Mouse (Mus musculus): ENCODE measurements around the gene Hacd3.

Hacd3 gene

DNA sequence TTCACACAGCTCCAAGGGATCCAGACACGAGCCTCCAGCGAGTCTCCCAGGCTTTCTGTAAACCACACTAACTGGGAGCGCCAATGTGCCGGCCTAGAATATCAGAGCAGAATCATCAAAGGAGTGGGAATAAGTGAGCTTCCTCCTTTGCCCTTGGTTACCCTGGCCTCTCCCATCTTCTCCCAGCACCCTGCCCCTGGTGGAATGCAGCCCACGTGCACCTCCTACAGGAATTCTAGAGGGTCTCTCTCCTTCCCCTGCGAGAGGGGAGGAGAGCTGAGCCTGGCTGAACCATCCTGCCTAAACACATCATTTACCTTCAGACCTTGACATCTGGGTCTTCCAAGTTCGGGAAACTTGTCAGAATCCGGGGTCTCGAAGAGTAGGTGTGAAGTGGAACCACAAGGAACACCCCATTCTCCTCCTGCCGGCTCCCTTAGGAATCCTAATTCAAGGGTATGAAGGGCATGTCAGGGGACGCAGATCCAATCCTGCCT is 70.3 kb downstream of the Hacd3 start, which contains the start of gene Slc24a1:
Gene Slc24a1, minus strand, starts transcription at position 447 of the 497 bp plus-strand sequence.
- DNase-seq (ENCODE audit: low spot score) = no peak

DNA sequence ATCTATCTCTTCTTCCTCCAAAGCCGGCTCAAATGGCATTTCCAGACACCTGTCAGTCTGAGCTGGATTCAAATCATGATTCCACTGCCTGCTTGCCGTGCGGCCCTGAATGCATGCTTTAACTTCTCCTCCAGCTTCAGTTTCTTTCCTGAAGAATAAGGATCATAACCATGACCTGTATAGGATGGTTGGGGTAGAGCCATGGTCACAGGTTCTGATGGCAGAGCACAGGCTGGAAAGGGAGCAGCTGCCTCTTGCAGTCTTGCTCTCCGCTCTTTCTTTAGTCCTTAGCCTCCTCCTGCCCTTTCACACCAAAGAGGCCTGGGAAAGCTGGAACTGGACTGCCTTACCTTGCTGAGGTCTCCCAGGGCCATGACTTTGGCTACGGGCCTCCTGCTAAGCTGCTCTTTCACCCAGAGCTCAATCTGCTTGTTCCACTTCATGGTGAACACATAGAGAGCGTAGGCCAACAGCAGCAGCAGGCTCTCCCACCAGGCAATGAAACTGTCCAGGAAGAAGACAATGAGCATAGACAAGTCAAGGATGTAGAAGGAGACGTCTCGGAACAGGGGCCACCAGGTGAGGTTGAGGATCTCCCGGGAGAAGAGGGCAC is 73.9 kb downstream of the Hacd3 start:
- no peak for DNase-seq (ENCODE audit: low spot score)

DNA sequence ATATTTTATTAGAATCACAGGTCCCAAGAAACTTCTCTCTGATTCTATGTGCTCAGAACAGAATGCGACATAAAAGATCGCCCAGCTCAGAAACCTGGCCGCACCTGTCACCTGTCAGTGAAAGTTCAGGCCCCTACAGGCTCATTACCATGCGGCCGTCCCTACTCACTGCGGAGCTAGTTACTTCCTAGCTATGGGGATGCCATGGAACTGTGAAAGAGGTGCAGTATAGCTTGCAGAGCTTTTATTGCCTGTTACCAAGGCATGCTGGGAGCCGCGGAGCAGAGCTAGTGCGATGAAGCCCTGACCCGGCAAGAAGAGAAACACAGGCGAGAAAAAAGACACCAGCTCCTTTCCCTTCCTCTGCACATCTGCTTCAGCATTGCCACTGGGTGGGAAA is 77.5 kb downstream of the Hacd3 start:
- no peak for DNase-seq (ENCODE audit: low spot score)

DNA sequence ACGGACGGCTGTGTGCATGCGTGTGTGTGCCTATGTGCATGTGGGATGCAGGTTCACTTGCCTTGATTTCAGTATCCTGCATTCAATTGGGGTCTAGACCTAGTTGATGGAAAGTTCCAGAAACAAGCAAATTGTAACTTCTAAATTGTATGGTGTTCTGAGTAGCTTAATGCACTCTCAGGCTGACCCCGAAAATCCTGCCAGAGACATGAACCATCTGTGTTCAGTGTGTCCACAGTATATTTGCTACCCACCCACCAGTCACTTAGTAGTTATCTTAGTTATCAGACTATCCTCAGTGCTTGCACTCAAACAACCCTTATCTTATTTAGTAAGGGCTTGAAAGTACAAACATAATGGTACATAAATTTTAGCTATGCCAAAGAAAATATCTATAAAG is 79.8 kb downstream of the Hacd3 start:
- no peak for DNase-seq (ENCODE audit: low spot score)

DNA sequence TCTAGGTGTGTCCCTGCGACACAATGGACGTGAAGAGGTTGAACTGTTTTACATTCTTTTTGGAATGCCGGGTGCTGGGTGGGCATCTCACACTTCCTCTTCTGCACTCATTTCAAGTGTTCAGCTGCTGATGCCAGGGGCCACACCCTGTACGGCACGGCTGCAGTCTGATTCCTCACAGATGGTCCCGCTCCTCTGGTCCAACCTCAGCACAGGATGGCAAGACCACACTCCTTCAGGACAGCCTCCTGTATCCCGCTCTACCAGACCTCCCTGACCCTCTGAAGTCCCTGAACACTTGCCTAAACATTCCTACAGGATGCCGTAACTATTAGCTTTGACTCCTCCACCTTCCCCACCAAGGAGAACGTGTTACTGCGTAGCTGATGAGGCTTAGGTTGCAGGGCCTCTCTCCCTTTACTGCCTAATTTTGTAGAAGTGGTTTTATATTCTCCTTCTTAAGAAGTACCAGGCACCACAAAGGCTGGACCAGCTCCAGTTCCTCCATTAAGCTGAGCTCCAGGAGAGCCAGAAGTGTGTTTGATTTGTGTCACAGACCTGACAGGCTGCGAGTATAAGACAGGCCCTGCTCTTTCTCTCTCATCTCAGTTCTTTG is 80.7 kb downstream of the Hacd3 start:
- no peak for DNase-seq (ENCODE audit: low spot score)

DNA sequence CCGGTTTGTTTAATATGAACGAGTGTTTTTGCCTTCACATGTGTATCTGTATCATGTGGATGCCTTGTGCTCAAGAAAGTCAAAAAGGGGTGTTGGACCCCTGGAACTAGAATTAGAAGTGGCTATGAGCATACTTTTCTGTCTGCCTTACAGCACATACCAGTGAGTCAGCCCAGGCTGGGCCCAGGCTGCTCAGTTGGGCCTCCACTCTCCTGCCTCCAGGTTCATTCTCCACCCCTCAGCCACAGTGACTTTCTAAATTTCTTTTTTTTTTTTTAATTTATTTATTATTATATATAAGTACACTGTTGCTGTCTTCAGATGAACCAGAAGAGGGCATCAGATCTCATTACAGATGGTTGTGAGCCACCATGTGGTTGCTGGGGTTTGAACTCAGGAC is 81.7 kb downstream of the Hacd3 start:
- DNase-seq (ENCODE audit: low spot score) = no peak

DNA sequence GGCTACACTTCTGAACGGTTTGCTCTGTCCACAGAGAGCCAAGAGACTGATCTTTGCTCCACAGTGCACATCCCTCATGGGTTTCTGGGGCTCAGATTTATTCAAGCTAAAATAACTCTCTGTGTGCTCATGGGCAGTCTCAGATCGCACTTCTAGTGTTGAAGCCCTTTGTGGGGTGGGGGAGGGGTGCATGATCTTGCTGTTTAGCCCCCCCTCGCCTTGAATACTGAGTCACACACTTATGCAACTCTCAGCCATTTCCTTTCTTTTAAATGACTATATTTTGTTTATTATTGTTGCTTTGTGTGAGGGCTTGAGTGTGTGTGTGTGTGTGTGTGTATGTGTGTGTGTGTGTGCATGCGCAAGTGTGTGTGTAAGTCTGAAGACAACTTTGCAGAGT is 82.2 kb downstream of the Hacd3 start:
- no peak for DNase-seq (ENCODE audit: low spot score)

DNA sequence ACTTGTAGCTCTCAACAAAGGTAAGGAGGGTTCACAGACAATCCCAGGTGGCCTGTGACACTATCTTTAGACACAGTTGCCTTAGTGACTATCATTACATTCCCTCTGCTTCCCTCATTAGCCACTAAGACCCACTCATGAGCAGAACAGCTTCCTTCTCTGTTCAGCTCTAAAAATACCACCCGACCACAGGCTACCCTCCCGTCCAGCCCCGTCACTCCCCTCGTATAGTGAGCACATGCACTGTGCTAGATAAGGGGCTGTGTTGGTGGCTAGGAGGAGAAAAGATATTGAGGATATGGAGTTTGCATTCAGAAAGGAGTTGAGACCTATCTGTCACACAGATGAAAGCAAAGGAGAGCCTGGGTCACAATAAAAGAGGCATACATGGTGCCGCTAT is 83.0 kb downstream of the Hacd3 start:
- no peak for DNase-seq (ENCODE audit: low spot score)

DNA sequence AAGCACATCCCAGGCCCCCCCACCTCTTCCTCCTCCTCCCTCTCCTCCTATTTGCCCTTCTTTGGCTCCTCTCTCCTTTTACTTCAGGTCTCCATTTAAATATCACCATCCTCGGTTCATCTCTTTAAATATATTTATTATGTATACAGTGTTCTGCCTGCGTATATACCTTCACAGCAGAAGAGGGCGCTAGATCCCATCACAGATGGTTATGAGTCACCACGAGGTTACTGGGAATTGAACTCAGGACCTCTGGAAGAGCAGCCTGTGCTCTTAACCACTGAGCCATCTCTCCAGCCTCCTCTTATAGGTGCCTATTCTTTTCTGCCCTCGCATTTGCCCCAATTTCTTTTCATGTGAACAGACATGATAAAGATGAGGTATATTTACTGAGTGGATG is 84.0 kb downstream of the Hacd3 start:
- no peak for DNase-seq (ENCODE audit: low spot score)
